Mouse (Mus musculus): ENCODE measurements at regions not wholly inside any gene's neighbourhood (a gene's known extent, or its start where the extent isn't known, plus 50 kb on each side); places are given as distances from the start of the nearest gene placed in this dataset.

DNA sequence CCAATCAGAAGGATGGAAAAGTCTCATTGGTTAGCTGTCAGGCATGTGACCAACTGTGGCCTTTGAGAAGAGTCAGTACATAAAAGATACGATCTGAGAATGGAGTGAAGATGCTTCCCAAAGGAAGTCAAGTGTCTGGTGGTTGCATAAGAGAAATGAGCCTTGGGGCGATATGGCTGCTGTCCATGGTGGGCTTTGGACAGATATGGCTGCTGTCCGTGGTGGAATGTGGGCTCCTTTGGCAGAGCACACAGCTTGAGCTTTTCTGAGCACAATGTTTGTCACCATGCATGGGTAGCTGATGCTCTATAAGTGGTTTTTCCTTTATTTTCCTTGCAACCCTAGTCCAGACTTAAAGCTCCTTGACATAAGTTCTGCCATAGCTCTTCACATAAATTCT, 155.1 kb downstream of the Abcc12 start:
- TF ChIP-seq CTCF (IDR thresholded peaks at IDR 0.05; ENCODE audit: low read depth) (no peak), EP300 (IDR thresholded peaks at IDR 0.05; ENCODE audit: low read depth) (no peak)
